Mouse (Mus musculus): Measurements from ENCODE around the gene Dars2. TPM values are rescaled to one million over a fixed set of nuclear protein-coding genes. Genes with fewer than 3 reads are reported as not detected.

Dars2 gene
- polyA plus RNA-seq, 1 experiment from 2014 or later = 57.3 TPM

Other genes starting within 250 kb of the Dars2 start
- 7.0 and 7.7 TPM in 2 replicates for gene Rc3h1, start 164.2 kb downstream of the Dars2 start, polyA plus RNA-seq (2016; fragmentation: Nextera tagmentation; extraction: Ambion mirVana)
- 1.7 and 32.9 TPM in 2 replicates for gene Serpinc1, start 92.1 kb downstream of the Dars2 start, polyA plus RNA-seq (2016; fragmentation: Nextera tagmentation; extraction: Ambion mirVana)
- gene Zbtb37, start 35.8 kb downstream of the Dars2 start, polyA plus RNA-seq (2016; fragmentation: Nextera tagmentation; extraction: Ambion mirVana) = 6.9 and 8.7 TPM in 2 replicates
- 21.6 and 25.5 TPM in 2 replicates for gene Cenpl, start 55 bp upstream of the Dars2 start, polyA plus RNA-seq (2016; fragmentation: Nextera tagmentation; extraction: Ambion mirVana)
- 13.6 and 15.3 TPM in 2 replicates for gene Klhl20, start 60.9 kb upstream of the Dars2 start, polyA plus RNA-seq (2016; fragmentation: Nextera tagmentation; extraction: Ambion mirVana)
- 2.0 and 2.8 TPM in 2 replicates for gene Ankrd45, start 72.0 kb upstream of the Dars2 start, polyA plus RNA-seq (2016; fragmentation: Nextera tagmentation; extraction: Ambion mirVana)
- gene Tex50, start 88.7 kb upstream of the Dars2 start, polyA plus RNA-seq (2016; fragmentation: Nextera tagmentation; extraction: Ambion mirVana) = 0.15 TPM in 1 of 2 replicates, not detected in the other
- gene Prdx6, start 180.6 kb upstream of the Dars2 start, polyA plus RNA-seq (2016; fragmentation: Nextera tagmentation; extraction: Ambion mirVana) = 537 and 587 TPM in 2 replicates